Mouse (Mus musculus) gastrocnemius, postnatal 10 days (tissue): ENCODE results near the gene Dnmbp. TPM values are rescaled to one million over a fixed set of nuclear protein-coding genes. Genes with fewer than 3 reads are reported as not detected.

Experiments
- DNase-seq: peaks from one replicate; pipeline ENCODE4 v3.0.0; 2021; ENCODE audit warnings: mixed read lengths
- total RNA-seq, 2 experiments: library from RNA; stranded (reverse); gene quantifications; 2 replicates each; pipeline ENCODE4 v1.2.3; 2021

The Dnmbp gene
- total RNA-seq, 2 experiments from 2014 or later, result 12.8 to 16.3 TPM

DNA sequence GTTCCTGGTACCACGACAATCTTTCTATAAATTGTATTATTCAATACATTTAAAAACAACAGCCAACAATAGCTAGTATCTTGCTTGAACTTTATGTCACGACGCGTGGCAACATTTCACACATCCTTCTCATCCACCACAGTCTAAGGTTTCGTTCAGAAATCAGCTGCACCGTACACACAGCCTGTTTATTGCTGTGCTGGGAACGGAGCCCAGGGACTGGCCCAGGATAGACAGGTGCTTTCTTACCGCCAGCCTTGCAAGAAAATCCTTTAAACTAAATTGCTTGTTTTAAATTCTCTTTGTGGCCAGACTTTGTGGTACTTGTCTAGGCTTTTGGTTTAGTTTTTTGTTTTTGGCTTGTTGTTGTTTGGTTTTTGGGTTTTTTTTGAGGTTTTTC, 62.6 kb downstream of the Dnmbp start:
- DNase-seq, result no peak

GRCm38 (mm10) chr19:43875996-43876395, 64.0 kb downstream of the Dnmbp start:
- DNase-seq, result no peak

DNA sequence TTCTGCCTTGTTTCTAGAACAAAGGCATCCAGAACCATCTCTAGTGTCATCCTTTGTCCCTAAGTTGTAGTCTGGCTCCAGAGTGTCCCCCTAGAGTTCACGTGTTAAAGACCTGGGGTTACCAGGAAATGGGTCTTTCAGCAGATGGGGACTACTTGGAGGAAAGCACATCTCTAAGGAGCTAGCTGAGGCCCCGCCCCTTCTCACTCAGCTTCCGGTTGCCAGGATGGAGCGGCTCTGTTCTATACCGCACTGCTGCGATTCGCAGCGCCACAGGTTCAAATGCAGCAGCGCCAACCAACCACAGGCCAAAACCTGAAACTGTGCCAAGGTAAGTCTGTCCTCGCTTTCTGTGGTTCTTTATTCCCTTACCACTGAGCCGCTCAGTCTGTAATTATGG, 65.6 kb downstream of the Dnmbp start:
- DNase-seq, result no peak

- DNase-seq, result no peak
Measured at GRCm38 (mm10) chr19:43870418-43870817, 69.6 kb downstream of the Dnmbp start.

DNA sequence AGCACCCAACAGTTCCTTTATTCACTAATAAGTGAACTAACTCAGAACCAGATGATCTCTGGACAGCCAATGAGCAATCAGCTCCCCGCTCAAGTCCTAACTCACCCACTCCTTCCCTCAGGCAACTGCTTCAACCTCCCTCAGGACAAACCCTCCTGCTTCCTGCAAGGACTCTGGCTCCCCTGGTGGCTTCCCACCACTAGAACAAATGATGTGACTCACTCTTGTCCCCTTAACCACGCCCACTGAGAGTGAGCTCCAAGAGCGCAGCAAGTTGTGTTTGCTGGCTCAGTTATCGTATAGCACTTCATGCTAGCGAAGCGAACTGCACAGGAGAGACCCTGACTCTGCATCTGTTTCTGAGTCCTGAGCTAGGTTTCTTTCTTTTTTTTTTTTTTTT, 82.6 kb downstream of the Dnmbp start:
- DNase-seq, result no peak

DNA sequence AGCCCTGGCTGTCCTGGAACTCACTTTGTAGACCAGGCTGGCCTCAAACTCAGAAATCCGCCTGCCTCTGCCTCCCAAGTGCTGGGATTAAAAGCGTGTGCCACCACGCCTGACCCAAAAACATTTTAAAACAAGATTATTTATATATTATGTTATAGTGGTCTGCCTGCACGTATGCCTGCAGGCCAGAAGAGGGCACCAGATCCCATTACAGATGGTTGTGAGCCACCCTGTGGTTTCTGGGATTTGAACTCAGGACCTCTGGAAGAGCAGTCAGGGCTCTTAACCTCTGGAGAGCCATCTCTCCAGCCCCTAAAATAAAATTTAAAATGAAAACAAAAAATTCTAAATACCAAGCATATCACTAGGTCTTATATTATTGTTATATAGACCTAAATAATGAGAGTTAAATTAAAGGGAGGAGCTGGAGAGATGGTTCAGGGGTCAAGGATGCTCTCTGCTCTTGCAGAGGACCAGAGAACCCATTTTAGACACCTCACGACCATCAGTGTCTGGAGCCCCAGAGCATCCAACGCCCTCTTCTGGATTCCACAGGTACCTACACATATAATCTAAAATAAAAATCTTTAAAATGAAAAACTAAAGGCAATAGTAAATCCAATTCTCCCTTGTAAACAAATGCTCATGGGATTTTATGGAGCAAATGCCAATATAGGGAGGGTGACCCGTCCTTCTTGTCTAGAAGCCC, 87.0 kb downstream of the Dnmbp start:
- DNase-seq, result no peak

GRCm38 (mm10) chr19:43851996-43852630, 87.9 kb downstream of the Dnmbp start:
- DNase-seq, result no peak

DNA sequence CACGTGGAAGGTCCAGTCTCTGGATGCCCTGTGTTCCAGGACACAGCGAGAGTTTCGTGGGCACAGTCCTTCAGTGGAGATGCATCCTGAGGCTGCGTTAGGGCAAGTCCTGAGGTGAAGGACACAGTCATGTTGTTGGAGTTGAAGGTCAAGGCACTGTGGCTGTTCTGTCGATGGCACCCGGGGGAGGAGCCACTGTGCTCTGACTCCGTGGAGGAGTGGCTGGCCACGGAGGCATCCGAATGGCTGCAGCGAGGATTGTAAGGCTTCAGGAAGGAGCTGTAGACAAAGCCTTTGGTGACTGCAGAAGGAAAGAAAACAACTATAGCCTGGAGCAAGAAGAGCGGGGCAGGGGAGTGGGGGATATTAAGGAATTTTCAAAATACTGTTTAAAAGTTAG, 90.0 kb downstream of the Dnmbp start:
- DNase-seq, result no peak

GRCm38 (mm10) chr19:43847966-43848365, 92.0 kb downstream of the Dnmbp start:
- DNase-seq, result no peak

- DNase-seq, result no peak
Measured at GRCm38 (mm10) chr19:43847056-43847455, 92.9 kb downstream of the Dnmbp start.

- no peak for DNase-seq
Measured at GRCm38 (mm10) chr19:43845331-43845908, 94.6 kb downstream of the Dnmbp start.

- no peak for DNase-seq
Measured at GRCm38 (mm10) chr19:43843184-43843583, 96.8 kb downstream of the Dnmbp start.

DNA sequence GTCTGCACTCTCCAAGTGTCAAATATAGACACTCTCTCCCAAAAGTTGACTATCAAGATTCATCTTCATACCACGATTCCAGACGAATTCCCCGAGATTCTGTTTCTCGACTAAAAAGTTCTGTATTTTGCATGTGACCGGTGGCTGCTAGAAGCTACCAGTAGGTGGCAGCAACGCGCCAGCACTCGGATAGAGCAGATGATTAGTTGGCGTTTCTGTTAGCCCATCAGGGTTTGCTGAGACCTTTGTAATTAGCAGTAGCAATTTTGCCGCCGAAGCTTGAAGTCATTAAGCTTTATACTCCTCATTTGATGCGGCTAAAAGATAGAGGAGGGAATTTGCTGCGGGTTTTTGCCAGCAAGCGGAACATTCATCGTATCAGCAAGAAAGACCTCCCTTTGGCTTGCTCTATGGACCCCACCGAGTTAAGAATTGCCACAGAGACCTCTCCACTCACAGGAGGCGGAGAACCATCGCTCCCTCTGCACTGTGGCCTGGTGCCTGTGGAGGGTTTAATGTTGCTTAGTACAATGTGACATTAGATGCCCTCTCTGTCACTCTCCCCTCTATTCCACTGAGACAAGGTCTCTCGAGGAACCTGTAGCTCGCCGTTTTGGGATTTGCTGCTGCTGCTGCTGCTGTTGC, 107.4 kb downstream of the Dnmbp start:
- peak; percentile 80 for DNase-seq

- no peak for DNase-seq
Measured at GRCm38 (mm10) chr19:43826855-43827254, 113.1 kb downstream of the Dnmbp start.

GRCm38 (mm10) chr19:43815661-43816414, 124.2 kb downstream of the Dnmbp start:
- peak; percentile 38 for DNase-seq

DNA sequence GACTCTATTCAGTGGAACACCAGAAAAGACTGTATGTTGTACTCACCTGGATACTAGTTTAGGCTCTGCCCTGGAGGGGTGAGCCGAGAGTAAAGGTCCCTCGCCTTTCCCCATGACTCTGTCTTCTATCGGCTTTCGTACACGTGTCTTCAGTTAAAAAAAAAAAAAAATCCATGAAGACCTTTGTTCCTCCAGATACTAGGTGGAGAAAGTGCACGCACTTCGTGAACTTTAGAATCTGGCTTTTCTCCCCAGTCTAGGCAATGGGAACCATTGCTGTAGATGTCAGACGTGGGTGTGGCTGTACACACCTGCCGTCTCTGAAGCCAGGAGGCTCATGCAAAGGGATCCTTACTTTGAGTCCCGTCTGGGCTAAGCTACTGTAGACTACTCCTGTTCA, 126.7 kb downstream of the Dnmbp start:
- DNase-seq, result no peak

GRCm38 (mm10) chr19:43811419-43811818, 128.6 kb downstream of the Dnmbp start:
- DNase-seq, result no peak

DNA sequence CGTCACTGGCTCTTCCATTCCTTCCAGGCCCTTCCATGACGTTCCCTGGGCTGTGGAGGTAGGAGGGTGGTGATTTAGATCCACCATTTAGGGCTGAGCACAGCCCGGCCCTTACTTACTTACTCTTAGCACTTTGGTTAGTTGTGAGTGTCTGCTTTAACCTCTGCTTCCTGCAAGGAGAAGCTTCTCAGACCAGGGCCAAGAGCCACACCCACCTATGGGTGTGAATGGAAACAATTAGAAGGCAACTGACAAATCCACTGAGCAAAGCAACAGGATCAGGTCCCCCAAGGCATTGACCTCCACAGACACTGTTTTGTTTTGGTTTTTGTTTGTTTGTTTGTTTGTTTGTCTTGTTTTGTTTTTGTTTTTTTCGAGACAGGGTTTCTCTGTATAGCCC, 130.7 kb downstream of the Dnmbp start:
- no peak for DNase-seq

- DNase-seq, result no peak
Measured at GRCm38 (mm10) chr19:43803866-43804265, 136.1 kb downstream of the Dnmbp start.

DNA sequence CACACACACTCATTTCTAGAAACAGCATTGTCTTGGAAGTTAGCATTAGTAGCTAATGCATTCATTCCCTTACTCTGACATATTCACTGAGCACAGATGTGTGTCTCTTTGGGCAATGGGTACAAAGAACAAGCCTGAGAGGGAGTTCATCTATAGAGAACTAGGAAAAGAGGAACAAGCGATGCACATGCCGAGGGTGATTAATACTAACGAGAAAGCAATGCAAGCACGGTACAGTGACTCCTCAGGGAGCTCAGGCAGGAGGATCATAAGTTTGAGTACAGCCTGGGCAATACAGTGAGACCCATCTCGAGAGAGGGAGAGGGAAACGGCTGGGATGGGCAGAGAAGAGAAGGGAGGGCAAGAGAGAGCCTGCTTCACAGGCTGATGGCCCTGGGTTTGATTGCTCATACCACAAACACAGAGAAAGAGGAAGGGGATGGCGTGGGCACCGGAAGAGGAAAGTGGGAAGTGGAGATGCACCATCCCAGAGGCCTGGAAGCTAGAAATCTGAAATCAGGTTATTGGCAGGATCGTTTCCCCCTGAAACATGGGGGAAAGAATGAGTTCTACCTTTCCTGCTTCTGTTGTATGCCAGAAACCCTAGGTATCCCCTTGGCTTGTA, 138.5 kb downstream of the Dnmbp start:
- no peak for DNase-seq

- no peak for DNase-seq
Measured at GRCm38 (mm10) chr19:43797216-43797615, 142.8 kb downstream of the Dnmbp start.
